Mouse (Mus musculus): ENCODE measurements around the gene Cckbr.

Cckbr gene

DNA sequence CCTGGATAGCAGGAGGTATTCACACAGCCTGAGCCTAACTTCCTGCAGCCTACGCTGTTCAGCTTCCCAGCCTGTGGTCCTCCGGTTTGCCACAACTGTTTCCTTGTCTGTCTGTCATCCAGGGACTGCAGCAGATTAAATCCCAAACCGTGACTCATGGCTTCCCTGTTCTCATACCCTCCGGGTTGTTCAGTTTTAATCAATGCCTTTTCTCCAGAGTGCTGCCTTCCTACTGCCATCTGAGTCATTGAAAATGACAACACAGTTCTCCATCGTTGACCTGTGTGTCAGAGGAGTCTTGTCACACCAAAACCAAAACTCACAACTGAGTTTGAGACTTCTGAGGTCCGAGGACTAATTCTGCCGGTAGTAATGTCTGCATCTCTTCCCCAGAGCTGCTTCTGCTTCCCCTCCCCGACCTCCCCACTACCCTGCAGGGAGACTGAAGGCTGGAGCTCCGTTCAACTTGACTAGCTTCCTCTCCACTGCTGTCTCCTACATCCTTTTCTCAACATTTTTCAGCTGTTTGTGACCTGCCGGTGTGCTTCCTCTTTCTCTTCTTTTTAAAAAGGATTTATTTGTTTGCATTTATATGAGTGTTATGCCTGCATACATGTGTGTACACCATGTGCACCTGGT is 73.4 kb downstream of the Cckbr start:
- no peak for DNase-seq

DNA sequence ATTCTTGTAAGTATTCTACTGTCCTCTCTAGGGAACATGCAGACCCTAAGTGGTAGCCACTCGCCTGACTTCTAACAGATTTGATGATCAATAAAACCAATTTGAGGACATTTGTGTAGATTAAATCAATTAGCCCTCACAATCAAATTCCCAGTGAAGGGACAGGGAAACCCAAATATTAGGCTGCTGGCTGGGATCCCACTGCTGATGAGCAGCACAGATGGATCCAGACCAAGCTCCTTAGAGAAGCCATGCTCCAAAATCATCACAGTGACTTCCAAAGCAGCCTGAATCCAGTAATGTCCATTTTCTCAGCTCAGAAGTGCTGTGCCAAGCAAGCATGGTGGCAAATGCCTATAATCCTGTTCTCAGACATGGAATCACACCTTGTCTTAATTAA is 74.1 kb downstream of the Cckbr start:
- no peak for DNase-seq

GRCm38 (mm10) chr7:105501984-105502383 is 76.5 kb downstream of the Cckbr start:
- no peak for DNase-seq

DNA sequence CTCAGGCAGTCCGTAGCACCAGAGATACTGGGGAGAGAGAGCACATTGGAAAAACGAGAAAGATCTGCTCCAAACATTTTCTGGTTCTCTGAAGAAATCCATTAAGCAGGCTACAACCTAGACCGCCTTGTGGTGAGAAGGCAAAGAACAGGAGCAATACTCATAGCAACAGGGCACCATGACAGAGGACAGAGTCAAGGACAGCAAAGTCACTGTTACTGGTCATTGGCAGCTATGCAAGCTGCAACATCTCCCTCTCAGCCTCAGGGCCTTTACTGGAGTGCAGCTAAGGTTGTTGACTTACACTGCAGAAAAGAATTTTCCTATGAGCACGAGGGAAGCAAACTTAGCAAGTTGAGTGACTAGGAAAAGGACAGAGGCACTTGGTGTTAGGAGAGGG is 81.7 kb downstream of the Cckbr start:
- no peak for DNase-seq

DNA sequence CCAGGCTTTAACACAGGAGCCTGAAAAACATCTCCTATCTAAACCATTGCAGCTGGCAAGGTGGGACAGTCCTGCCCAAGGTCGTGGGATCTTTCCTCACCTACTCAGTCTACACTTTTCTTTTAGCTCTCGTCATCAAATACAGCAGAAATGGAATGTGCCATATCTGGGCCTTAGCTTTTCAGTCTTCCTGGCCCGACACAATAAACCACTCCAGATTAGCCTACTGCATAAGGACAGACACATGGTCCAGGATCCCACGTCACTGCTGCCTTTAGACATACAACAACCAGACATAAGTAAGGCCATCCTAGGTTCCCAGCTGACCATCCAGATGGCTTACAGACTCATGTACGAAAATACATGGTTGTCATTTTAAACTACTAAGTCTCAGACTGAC is 84.6 kb downstream of the Cckbr start:
- DNase-seq: no peak

GRCm38 (mm10) chr7:105513845-105514291 is 88.3 kb downstream of the Cckbr start:
- no peak for DNase-seq

DNA sequence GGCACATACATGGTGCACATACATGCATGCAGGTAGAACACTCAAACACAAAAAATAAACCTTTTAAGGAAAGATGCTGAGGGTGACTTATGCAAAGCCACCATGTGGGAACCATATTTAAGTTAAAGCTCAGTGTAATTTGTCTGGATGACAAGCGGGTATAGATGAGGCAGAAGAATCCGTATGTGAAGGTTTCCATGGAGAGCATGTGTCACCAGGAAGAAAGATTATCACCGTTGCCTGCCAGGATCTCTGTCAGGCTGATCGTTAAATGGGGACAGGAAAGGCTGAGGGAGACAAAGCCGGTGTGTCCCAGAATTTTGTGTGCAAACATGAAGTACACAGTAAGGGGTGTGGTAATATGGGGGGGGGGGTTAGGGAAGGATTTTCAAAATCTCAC is 89.0 kb downstream of the Cckbr start:
- DNase-seq: no peak

DNA sequence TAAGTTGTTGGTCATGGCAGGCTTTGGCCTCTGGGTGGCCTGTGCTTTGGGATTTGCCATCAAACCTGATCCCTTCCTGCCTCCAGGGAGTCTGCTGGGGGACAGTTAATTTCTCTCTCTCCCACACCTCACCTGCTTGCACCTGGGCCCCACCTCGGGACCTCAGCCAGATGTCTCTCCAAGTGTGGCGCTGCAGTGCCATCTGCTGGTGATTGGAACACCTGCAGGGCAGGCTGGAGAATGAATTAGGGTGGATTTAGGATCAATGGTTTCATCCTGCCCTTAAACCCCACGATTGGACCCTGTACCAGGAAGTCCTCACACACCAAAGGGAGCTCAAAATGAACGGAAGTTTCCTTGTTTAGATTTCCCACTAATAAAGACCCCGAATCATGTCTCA is 89.6 kb downstream of the Cckbr start:
- DNase-seq: peak; percentile 63

- DNase-seq: no peak
These were observed 91.3 kb downstream of the Cckbr start for GRCm38 (mm10) chr7:105516669-105517360.

DNA sequence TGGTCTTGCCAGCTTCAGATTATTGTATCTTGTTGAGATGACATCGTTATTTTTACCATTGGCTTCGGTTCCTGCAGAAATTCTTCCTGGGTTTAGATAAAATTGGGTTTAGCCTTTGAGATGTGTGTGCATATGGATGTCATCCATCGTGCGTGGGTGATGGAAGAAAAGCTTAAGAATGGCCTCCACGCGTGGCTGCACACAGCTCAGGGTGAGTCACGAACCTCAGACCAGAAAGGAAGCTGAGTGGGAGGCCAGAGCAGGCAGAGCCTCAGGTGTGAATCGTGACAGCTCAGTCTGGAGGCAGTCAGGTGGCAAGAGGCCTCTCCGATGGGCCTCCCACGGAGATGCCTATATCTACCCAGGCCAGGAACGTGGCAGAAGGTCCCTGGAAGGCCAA is 93.8 kb downstream of the Cckbr start:
- peak; percentile 29 for DNase-seq

GRCm38 (mm10) chr7:105519771-105520170 is 94.2 kb downstream of the Cckbr start:
- no peak for DNase-seq

DNA sequence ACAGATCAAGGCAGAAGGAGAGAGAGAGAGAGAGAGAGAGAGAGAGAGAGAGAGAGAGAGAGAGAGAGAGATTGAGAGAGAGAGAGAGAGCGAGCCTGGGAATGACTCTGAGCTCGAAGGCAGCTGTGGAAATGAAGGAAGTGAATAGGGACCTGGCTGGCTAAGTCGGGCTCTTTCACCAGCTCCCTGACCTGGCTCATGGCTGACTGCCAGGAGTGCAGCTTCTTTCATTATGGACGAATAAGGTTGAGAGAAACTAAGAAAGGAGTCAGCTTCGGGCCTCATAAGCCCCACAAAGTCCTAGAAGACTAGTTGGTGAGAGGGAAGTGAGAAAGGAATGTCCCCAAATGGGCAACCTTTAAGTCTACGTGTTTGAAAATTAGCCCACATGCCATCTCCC is 94.7 kb downstream of the Cckbr start:
- DNase-seq: peak; percentile 20
